Mouse (Mus musculus) duodenum, adult 2 months (tissue): ENCODE results near the gene Dach2. TPM values are rescaled to one million over a fixed set of nuclear protein-coding genes. Genes with fewer than 3 reads are reported as not detected.

Experiments
- polyA plus RNA-seq: library from polyadenylated mRNA; depleted of rRNA; stranded (reverse); fragments of >200 nt; gene quantifications from 2 replicates; pipeline ENCODE4 v1.2.3, GENCODE M21; 2012; ENCODE audit warnings: low replicate concordance; rRNA removed

Gene Dach2
- not detected in 2 replicates for polyA plus RNA-seq

DNA sequence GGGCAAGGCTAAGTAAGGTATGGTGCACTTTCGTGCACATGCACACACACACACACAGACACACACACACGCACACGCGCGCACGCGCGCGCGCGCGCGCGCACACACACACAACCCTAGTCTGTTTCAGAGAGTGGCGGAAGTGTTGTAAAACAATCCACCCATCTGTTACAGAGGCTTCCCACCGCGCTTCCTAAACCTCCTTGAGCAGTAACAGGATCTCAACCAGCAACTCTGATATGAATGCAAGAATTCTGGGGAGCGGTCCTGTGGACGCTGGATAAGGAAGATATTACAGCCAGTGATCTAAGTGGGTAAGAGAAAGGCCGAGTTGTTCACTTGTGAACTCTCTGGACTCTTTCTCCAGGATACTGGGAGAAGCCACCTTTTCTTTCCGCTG is at the start of gene Dach2:
Gene Dach2, plus strand, starts transcription at position 107 of the 400 bp plus-strand sequence.

Other genes with a start within 250 kb of the Dach2 start
- 0.12 and 0.35 TPM in 2 replicates for gene Chm, start 112.0 kb upstream of the Dach2 start, polyA plus RNA-seq